Mouse (Mus musculus): ENCODE measurements around the gene B020031M17Rik. TPM values are rescaled to one million over a fixed set of nuclear protein-coding genes. Genes with fewer than 3 reads are reported as not detected.

The B020031M17Rik gene
- not detected for polyA plus RNA-seq (2017; shearing (Covaris generic))

DNA sequence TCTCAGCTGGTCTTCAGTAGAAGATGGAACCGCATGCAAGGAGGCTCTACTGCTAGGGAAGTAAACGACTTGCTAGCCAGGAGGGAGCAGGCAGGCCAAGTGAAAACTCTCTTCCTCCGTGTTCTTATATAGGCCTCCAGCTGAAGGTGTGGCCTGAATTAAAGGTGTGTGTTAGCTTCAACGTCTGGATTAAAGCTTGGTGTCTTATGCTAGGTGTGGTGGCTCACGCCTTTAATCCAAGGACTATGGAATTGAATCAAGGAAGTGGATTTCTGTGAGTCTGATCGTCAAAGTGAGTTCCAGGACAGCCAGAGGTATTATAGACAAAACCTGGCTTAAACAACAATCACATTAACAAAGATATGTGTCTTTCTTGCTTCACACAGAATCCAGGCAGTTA, at the start of gene B020031M17Rik:
Gene B020031M17Rik, minus strand, starts transcription at position 101 of the 400 bp plus-strand sequence.

DNA sequence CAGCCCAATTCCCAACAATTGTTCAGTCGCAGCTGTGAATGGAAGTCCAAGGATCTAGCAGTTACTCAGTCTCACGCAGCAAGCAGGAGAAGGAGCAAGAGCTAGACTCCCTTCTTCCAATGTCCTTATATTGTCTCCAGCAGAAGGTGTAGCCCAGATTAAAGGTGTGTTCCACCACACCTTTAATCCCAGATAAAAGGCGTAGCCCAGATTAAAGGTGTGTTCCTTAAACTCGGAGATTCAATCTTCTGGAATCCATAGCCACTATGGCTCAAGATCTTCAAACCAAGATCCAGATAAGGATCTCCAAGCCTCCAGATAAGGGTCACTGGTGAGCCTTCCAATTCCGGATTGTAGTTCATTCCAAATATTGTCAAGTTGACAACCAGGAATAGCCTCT, 21.4 kb downstream of the B020031M17Rik start, which contains the start of gene Gm21761:
Gene Gm21761, minus strand, starts transcription at position 101 of the 400 bp plus-strand sequence.

Other genes with a start within 250 kb of the B020031M17Rik start
- gene Nim1k, start 194.9 kb downstream of the B020031M17Rik start, polyA plus RNA-seq (2017; shearing (Covaris generic)) = 0.07 TPM
- gene Zfp131, start 159.9 kb downstream of the B020031M17Rik start, polyA plus RNA-seq (2017; shearing (Covaris generic)) = 64.9 TPM
- not detected for gene AF067063, start 120.6 kb downstream of the B020031M17Rik start, polyA plus RNA-seq (2017; shearing (Covaris generic))
- gene D13Ertd608e, start 114.8 kb downstream of the B020031M17Rik start, polyA plus RNA-seq (2017; shearing (Covaris generic)) = not detected
- not detected for gene Tcstv1, start 56.0 kb downstream of the B020031M17Rik start, polyA plus RNA-seq (2017; shearing (Covaris generic))
- gene Gm21761, start 21.5 kb downstream of the B020031M17Rik start, polyA plus RNA-seq (2017; shearing (Covaris generic)) = not detected
- gene Gm36079, start 76.2 kb upstream of the B020031M17Rik start, polyA plus RNA-seq (2017; shearing (Covaris generic)) = not detected
- 0.36 TPM for gene Gm21188, start 101.4 kb upstream of the B020031M17Rik start, polyA plus RNA-seq (2017; shearing (Covaris generic))
- not detected for gene Gm20767, start 189.4 kb upstream of the B020031M17Rik start, polyA plus RNA-seq (2017; shearing (Covaris generic))
- gene Gm21818, start 221.6 kb upstream of the B020031M17Rik start, polyA plus RNA-seq (2017; shearing (Covaris generic)) = not detected

Measured in effector memory CD4-positive, alpha-beta T cell, adult 5 months (primary cell).